Mouse (Mus musculus) heart, embryonic 13.5 days (tissue): ENCODE results near the gene Iqcf1. TPM values are rescaled to one million over a fixed set of nuclear protein-coding genes. Genes with fewer than 3 reads are reported as not detected.
A peak's percentile ranks its signal among the peaks of the same experiment; 100 is the strongest.

ENCODE experiments used
- ATAC-seq: fragments of 200-750 bp; cut with Nextera tagmentation; 2 replicates; pipeline ENCODE4 v1.8.0; 2017; ENCODE audit warnings: moderate TSS enrichment; ENCODE audit not compliant: insufficient number of reproducible peaks, low FRiP score, low TSS enrichment; ENCODE audit errors: extremely low read depth
- H3K27ac ChIP-seq: fragments of 300-500 bp; sonication (generic); replicated peaks from 2 replicates; pipeline ENCODE4 v1.5.1; 2015; ENCODE audit warnings: moderate library complexity, mild to moderate bottlenecking, inconsistent platforms
- H3K27me3 ChIP-seq: fragments of 300-500 bp; sonication (generic); replicated peaks from 2 replicates; pipeline ENCODE4 v1.6.1; 2015; ENCODE audit warnings: mild to moderate bottlenecking, inconsistent platforms
- H3K36me3 ChIP-seq: fragments of 300-500 bp; sonication (generic); 2 replicates; pipeline ENCODE4 v1.6.1; 2015; ENCODE audit warnings: mild to moderate bottlenecking, inconsistent platforms
- H3K4me1 ChIP-seq: fragments of 300-500 bp; sonication (generic); 2 replicates; pipeline ENCODE4 v1.6.1; 2015; ENCODE audit warnings: inconsistent platforms
- H3K4me2 ChIP-seq: fragments of 300-500 bp; sonication (generic); 2 replicates; pipeline ENCODE4 v1.6.1; 2015; ENCODE audit warnings: inconsistent platforms, mild to moderate bottlenecking, moderate library complexity
- H3K4me3 ChIP-seq: fragments of 300-500 bp; sonication (generic); 2 replicates; pipeline ENCODE4 v1.5.1; 2015; ENCODE audit warnings: moderate library complexity, mild to moderate bottlenecking, inconsistent platforms
- H3K9ac ChIP-seq: fragments of 300-500 bp; sonication (generic); 2 replicates; pipeline ENCODE4 v1.6.1; 2015; ENCODE audit warnings: inconsistent platforms, mild to moderate bottlenecking, moderate library complexity
- H3K9me3 ChIP-seq: fragments of 300-500 bp; sonication (generic); 2 replicates; pipeline ENCODE4 v1.6.1; 2016; ENCODE audit warnings: inconsistent platforms
- WGBS: fragments of 180-500 bp; shearing (Covaris S2); methylation state at CpG from one replicate; pipeline ENCODE4 v1.1.7; 2015; ENCODE audit warnings: mixed read lengths; 5-methylcytosine and 5-hydroxymethylcytosine counted together
- polyA plus RNA-seq: library from polyadenylated mRNA; unstranded; fragments of >200 nt; fragmentation: Nextera tagmentation; extraction: Ambion mirVana; gene quantifications from 2 replicates; pipeline ENCODE4 v1.2.1, GENCODE M21; 2015

Iqcf1 gene
- polyA plus RNA-seq, 1 experiment from 2014 or later, result not detected

- Histone ChIP-seq H3K27me3 (peaks cover 5% of the 10 kb centered on the region; the same call in 1 of the 2 replicates), H3K9ac (peak within 1 kb of the TSS; percentile 76), H3K4me2 (peak within 1 kb of the TSS; percentile 64), H3K27ac (peak within 1 kb of the TSS; percentile 70), H3K4me3 (peak within 1 kb of the TSS; percentile 32), H3K4me1 (peaks cover 51% of the 10 kb centered on the region), H3K36me3 (peaks cover 8% of the 10 kb centered on the region), H3K9me3 (no peaks in the 10 kb centered on the region)
- no peak for ATAC-seq
- WGBS, result 82% methylated on average over 10 of the region's 10 CpGs
Measured at GRCm38 (mm10) chr9:106475663-106476001, 24.1 kb upstream of the Iqcf1 start, which contains the start of gene Rrp9. Rrp9 (plus strand) TSS chr9:106475963.

GRCm38 (mm10) chr9:106476002-106476923 lies 23.5 kb upstream of the Iqcf1 start:
- Histone ChIP-seq H3K9ac (peak overlapping the region; percentile 76), H3K27me3 (peaks cover 5% of the 10 kb centered on the region; the same call in 1 of the 2 replicates), H3K4me1 (peaks cover 51% of the 10 kb centered on the region), H3K4me2 (peak overlapping the region; percentile 64), H3K36me3 (peaks cover 14% of the 10 kb centered on the region), H3K9me3 (no peaks in the 10 kb centered on the region), H3K27ac (peak overlapping the region; percentile 70), H3K4me3 (peak overlapping the region; percentile 32)
- peak; percentile 5; the same call in 1 of the 2 replicates for ATAC-seq
- 21% methylated on average over 16 of the region's 16 CpGs for WGBS

- ATAC-seq, result peak; percentile 95
- Histone ChIP-seq H3K9ac (peak within 1 kb of the TSS; percentile 85), H3K27me3 (peaks cover 5% of the 10 kb centered on the region; the same call in 1 of the 2 replicates), H3K9me3 (no peaks in the 10 kb centered on the region), H3K4me2 (peak within 1 kb of the TSS; percentile 99), H3K27ac (peak within 1 kb of the TSS; percentile 70), H3K36me3 (peaks cover 21% of the 10 kb centered on the region), H3K4me3 (peak within 1 kb of the TSS; percentile 75), H3K4me1 (peaks cover 45% of the 10 kb centered on the region)
- WGBS, result under 1% methylated on average over 41 of the region's 41 CpGs
Measured at GRCm38 (mm10) chr9:106476924-106477484, 22.8 kb upstream of the Iqcf1 start, which contains the start of gene Parp3. Parp3 (minus strand) TSS chr9:106476949.

- peak overlapping the region; percentile 99 for H3K4me2 ChIP-seq
- WGBS, result 2% methylated on average over 16 of the region's 16 CpGs
- peak overlapping the region; percentile 30 for H3K27ac ChIP-seq
- H3K9me3 ChIP-seq, result no peaks in the 10 kb centered on the region
- H3K27me3 ChIP-seq, result peaks cover 5% of the 10 kb centered on the region; the same call in 1 of the 2 replicates
- peaks cover 38% of the 10 kb centered on the region for H3K4me1 ChIP-seq
- H3K36me3 ChIP-seq, result peaks cover 27% of the 10 kb centered on the region
- H3K9ac ChIP-seq, result peak overlapping the region; percentile 85
- H3K4me3 ChIP-seq, result peak overlapping the region; percentile 75
- no peak for ATAC-seq
Measured at GRCm38 (mm10) chr9:106477649-106478048, 22.1 kb upstream of the Iqcf1 start.

GRCm38 (mm10) chr9:106478101-106478500 lies 21.7 kb upstream of the Iqcf1 start:
- no peak overlapping the region for H3K27ac ChIP-seq
- WGBS, result 71% methylated on average over 9 of the region's 9 CpGs
- peak overlapping the region; percentile 85 for H3K9ac ChIP-seq
- peaks cover 31% of the 10 kb centered on the region for H3K36me3 ChIP-seq
- ATAC-seq, result no peak
- H3K9me3 ChIP-seq, result no peaks in the 10 kb centered on the region
- H3K4me3 ChIP-seq, result peak overlapping the region; percentile 75
- H3K27me3 ChIP-seq, result peaks cover 4% of the 10 kb centered on the region; the same call in 1 of the 2 replicates
- H3K4me2 ChIP-seq, result peak overlapping the region; percentile 99
- H3K4me1 ChIP-seq, result peaks cover 37% of the 10 kb centered on the region

- ATAC-seq, result no peak
- Histone ChIP-seq H3K9ac (no peak overlapping the region), H3K4me2 (no peak overlapping the region), H3K27ac (no peak overlapping the region), H3K27me3 (no peaks in the 10 kb centered on the region), H3K9me3 (no peaks in the 10 kb centered on the region), H3K4me1 (peaks cover 21% of the 10 kb centered on the region), H3K4me3 (no peak overlapping the region), H3K36me3 (peaks cover 55% of the 10 kb centered on the region)
- WGBS, result 85% methylated on average over 7 of the region's 7 CpGs
Measured at GRCm38 (mm10) chr9:106480541-106480940, 19.2 kb upstream of the Iqcf1 start.

- Histone ChIP-seq H3K4me1 (peaks cover 16% of the 10 kb centered on the region), H3K4me3 (no peak overlapping the region), H3K27me3 (no peaks in the 10 kb centered on the region), H3K9me3 (no peaks in the 10 kb centered on the region), H3K27ac (no peak overlapping the region), H3K36me3 (peaks cover 61% of the 10 kb centered on the region), H3K4me2 (no peak overlapping the region), H3K9ac (no peak overlapping the region)
- 92% methylated on average over 15 of the region's 15 CpGs for WGBS
- no peak for ATAC-seq
Measured at GRCm38 (mm10) chr9:106481075-106481474, 18.7 kb upstream of the Iqcf1 start.

GRCm38 (mm10) chr9:106481676-106482075 lies 18.1 kb upstream of the Iqcf1 start:
- H3K9me3 ChIP-seq, result no peaks in the 10 kb centered on the region
- H3K9ac ChIP-seq, result no peak overlapping the region
- H3K4me1 ChIP-seq, result peaks cover 10% of the 10 kb centered on the region
- H3K27me3 ChIP-seq, result no peaks in the 10 kb centered on the region
- no peak overlapping the region for H3K27ac ChIP-seq
- no peak overlapping the region for H3K4me2 ChIP-seq
- H3K4me3 ChIP-seq, result no peak overlapping the region
- 89% methylated on average over 13 of the region's 13 CpGs for WGBS
- no peak for ATAC-seq
- peaks cover 66% of the 10 kb centered on the region for H3K36me3 ChIP-seq

GRCm38 (mm10) chr9:106482578-106483115 lies 17.1 kb upstream of the Iqcf1 start:
- Histone ChIP-seq H3K27me3 (no peaks in the 10 kb centered on the region), H3K9me3 (no peaks in the 10 kb centered on the region), H3K36me3 (peaks cover 66% of the 10 kb centered on the region), H3K4me2 (no peak overlapping the region), H3K4me1 (peaks cover 8% of the 10 kb centered on the region), H3K9ac (no peak overlapping the region), H3K27ac (no peak overlapping the region), H3K4me3 (no peak overlapping the region)
- no peak for ATAC-seq
- 80% methylated on average over 17 of the region's 17 CpGs for WGBS

- peaks cover 3% of the 10 kb centered on the region for H3K4me1 ChIP-seq
- H3K4me3 ChIP-seq, result no peak overlapping the region
- H3K9ac ChIP-seq, result no peak overlapping the region
- H3K27ac ChIP-seq, result no peak overlapping the region
- no peaks in the 10 kb centered on the region for H3K27me3 ChIP-seq
- ATAC-seq, result no peak
- H3K9me3 ChIP-seq, result no peaks in the 10 kb centered on the region
- 92% methylated on average over 10 of the region's 10 CpGs for WGBS
- peaks cover 66% of the 10 kb centered on the region for H3K36me3 ChIP-seq
- no peak overlapping the region for H3K4me2 ChIP-seq
Measured at GRCm38 (mm10) chr9:106483136-106483535, 16.6 kb upstream of the Iqcf1 start.

- Histone ChIP-seq H3K4me1 (no peaks in the 10 kb centered on the region), H3K4me2 (no peak overlapping the region), H3K27me3 (no peaks in the 10 kb centered on the region), H3K27ac (no peak overlapping the region), H3K9me3 (no peaks in the 10 kb centered on the region), H3K4me3 (no peak overlapping the region), H3K9ac (no peak overlapping the region), H3K36me3 (peaks cover 66% of the 10 kb centered on the region)
- WGBS, result 88% methylated on average over 17 of the region's 17 CpGs
- no peak for ATAC-seq
Measured at GRCm38 (mm10) chr9:106483606-106484005, 16.2 kb upstream of the Iqcf1 start.
